Mouse (Mus musculus): ENCODE data around the gene Nav2.

- TF ChIP-seq CHD2 (IDR thresholded peaks at IDR 0.05; ENCODE audit: low read length) (no peak), POLR2A (IDR thresholded peaks at IDR 0.05; ENCODE audit: low read depth, low read length) (no peak), CTCF (conservative IDR thresholded peaks at IDR 0.05 in 1 of 2, IDR thresholded peaks at IDR 0.05 in 1 of 2; ENCODE audit: low read depth in 2 of 2, low read length in 2 of 2) (no peak), NRF1 (IDR thresholded peaks at IDR 0.05; ENCODE audit: low read depth, low read length) (no peak), EP300 (IDR thresholded peaks at IDR 0.05; ENCODE audit: low read length) (no peak), UBTF (IDR thresholded peaks at IDR 0.05; ENCODE audit: low read depth, low read length) (no peak), TCF12 (IDR thresholded peaks at IDR 0.05; ENCODE audit: low read depth, low read length) (no peak), JUND (conservative IDR thresholded peaks at IDR 0.05; ENCODE audit: low read depth, low read length) (no peak), POLR2AphosphoS2 (IDR thresholded peaks at IDR 0.05; ENCODE audit: low read depth, low read length) (no peak), ZNF384 (IDR thresholded peaks at IDR 0.05; ENCODE audit: low read depth, low read length) (no peak), USF1 (IDR thresholded peaks at IDR 0.05; ENCODE audit: low read depth, low read length) (no peak)
Observed at GRCm38 (mm10) chr7:49337710-49338109, 429.2 kb downstream of the Nav2 start.
